Mouse (Mus musculus) testis, postnatal 10 days (tissue): ENCODE results near the gene Pdlim7.

Experiments
- DNase-seq: peaks from one replicate; pipeline ENCODE4 v3.0.0; 2021; ENCODE audit warnings: low spot score

Pdlim7 gene

GRCm38 (mm10) chr13:55486029-55486794, 27.3 kb downstream of the Pdlim7 start:
- DNase-seq: peak; percentile 70

GRCm38 (mm10) chr13:55484520-55485088, 28.9 kb downstream of the Pdlim7 start:
- DNase-seq: no peak

GRCm38 (mm10) chr13:55483593-55483992, 29.9 kb downstream of the Pdlim7 start:
- DNase-seq: no peak

- DNase-seq: no peak
Measured at GRCm38 (mm10) chr13:55483071-55483470, 30.4 kb downstream of the Pdlim7 start.

- no peak for DNase-seq
Measured at GRCm38 (mm10) chr13:55482542-55482941, 30.9 kb downstream of the Pdlim7 start.

GRCm38 (mm10) chr13:55479929-55480328, 33.5 kb downstream of the Pdlim7 start:
- DNase-seq: no peak

GRCm38 (mm10) chr13:55479008-55479407, 34.5 kb downstream of the Pdlim7 start:
- DNase-seq: peak; percentile 42

- peak; percentile 76 for DNase-seq
Measured at GRCm38 (mm10) chr13:55478036-55478435, 35.4 kb downstream of the Pdlim7 start.

- no peak for DNase-seq
Measured at GRCm38 (mm10) chr13:55477492-55477891, 36.0 kb downstream of the Pdlim7 start.

GRCm38 (mm10) chr13:55476256-55476655, 37.2 kb downstream of the Pdlim7 start:
- no peak for DNase-seq

GRCm38 (mm10) chr13:55475750-55476149, 37.7 kb downstream of the Pdlim7 start:
- DNase-seq: no peak

GRCm38 (mm10) chr13:55474621-55475069, 38.8 kb downstream of the Pdlim7 start:
- DNase-seq: peak; percentile 57

GRCm38 (mm10) chr13:55473961-55474360, 39.5 kb downstream of the Pdlim7 start:
- DNase-seq: no peak

GRCm38 (mm10) chr13:55473076-55473831, 40.2 kb downstream of the Pdlim7 start:
- DNase-seq: peak; percentile 59

GRCm38 (mm10) chr13:55472132-55473022, 41.1 kb downstream of the Pdlim7 start:
- peak; percentile 74 for DNase-seq

- DNase-seq: no peak
Measured at GRCm38 (mm10) chr13:55471819-55472131, 41.7 kb downstream of the Pdlim7 start.

- peak; percentile 92 for DNase-seq
Measured at GRCm38 (mm10) chr13:55471156-55471818, 42.2 kb downstream of the Pdlim7 start.

- DNase-seq: peak; percentile 45
Measured at GRCm38 (mm10) chr13:55470372-55470771, 43.1 kb downstream of the Pdlim7 start.

GRCm38 (mm10) chr13:55468851-55469560, 44.5 kb downstream of the Pdlim7 start:
- peak; percentile 81 for DNase-seq

GRCm38 (mm10) chr13:55465830-55466440, 47.5 kb downstream of the Pdlim7 start:
- no peak for DNase-seq
